Mouse (Mus musculus) testis, adult 2 months (tissue): Measurements from ENCODE around the gene Trpt1.

Source experiments
- CTCF ChIP-seq: fragments of 200-500 bp; IDR thresholded peaks from 2 replicates; pipeline ENCODE4 v1.5.1; 2012; ENCODE audit warnings: low read depth, mild to moderate bottlenecking, inconsistent platforms, low read length, moderate library complexity; ENCODE audit not compliant: control insufficient read depth, insufficient read depth, insufficient replicate concordance
- POLR2A ChIP-seq: fragments of 200-500 bp; IDR thresholded peaks from 2 replicates; pipeline ENCODE4 v1.6.1; 2012; ENCODE audit warnings: low read depth, mild to moderate bottlenecking, inconsistent platforms, low read length, moderate library complexity; ENCODE audit not compliant: control insufficient read depth

DNA sequence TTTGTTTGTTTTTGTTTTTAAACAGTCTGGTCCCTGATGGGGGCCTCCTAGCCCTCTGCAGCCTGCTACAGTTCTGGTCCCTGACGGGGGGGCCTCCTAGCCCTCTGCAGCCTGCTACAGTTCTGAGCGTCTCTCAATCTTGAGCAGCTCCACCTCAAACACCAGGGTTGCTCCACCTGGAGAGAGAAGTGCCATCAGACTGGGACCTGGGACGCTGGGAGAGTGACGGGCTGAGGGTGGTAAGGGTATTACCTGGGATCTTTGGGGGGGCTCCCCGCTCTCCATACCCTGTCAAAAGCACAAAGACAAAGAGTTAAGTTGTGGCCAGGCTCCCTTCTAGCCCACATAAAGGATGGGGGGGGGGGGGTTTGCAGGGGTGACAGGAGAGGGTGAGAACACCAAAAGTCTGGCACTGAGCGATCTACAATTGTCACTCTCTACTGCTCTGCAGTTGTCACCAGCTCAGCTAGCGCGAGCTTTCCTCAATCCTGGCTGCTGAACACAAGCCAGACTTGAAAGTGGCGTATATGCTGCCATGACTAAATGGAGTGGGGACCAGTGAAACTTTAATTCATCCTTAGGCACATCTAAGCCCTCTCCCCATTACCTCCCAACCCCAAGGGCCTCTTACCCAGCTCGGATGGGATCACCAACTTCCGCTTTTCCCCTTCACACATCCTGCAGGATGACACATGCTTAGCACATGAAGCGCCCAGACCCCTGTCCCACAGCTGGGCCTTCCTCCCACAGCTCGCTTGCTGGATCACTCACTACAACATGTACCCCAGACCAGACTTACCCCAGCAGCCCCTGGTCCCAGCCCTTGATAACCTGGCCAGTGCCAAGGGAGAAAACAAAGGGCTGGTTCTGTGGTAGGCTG is 17.9 kb upstream of the Trpt1 start:
- no peak for TF ChIP-seq POLR2A
- TF ChIP-seq CTCF = no peak
